Mouse (Mus musculus) neural tube, embryonic 14.5 days (tissue): Measurements from ENCODE around the gene Lmbr1l. TPM values are rescaled to one million over a fixed set of nuclear protein-coding genes. Genes with fewer than 3 reads are reported as not detected.
"Not testable (repeated sequence)": the region's sequence is repeated elsewhere in the genome, so short reads cannot be mapped to it uniquely, and the experiment has no call there.

Experiments
- ATAC-seq: fragments of 200-750 bp; cut with Nextera tagmentation; 2 replicates; pipeline ENCODE4 v1.8.0; 2017; ENCODE audit warnings: low read depth, mild to moderate bottlenecking, moderate TSS enrichment, moderate library complexity
- H3K27ac ChIP-seq: fragments of 300-500 bp; sonication (generic); 2 replicates; pipeline ENCODE4 v1.5.1; 2014; ENCODE audit warnings: low read depth, mild to moderate bottlenecking, control low read depth, low read length, moderate library complexity, mixed read lengths
- H3K27me3 ChIP-seq: fragments of 300-500 bp; sonication (generic); 2 replicates; pipeline ENCODE4 v1.6.1; 2014; ENCODE audit warnings: low read length; ENCODE audit not compliant: control insufficient read depth, insufficient read depth
- H3K36me3 ChIP-seq: fragments of 300-500 bp; sonication (generic); 2 replicates; pipeline ENCODE4 v1.6.1; 2014; ENCODE audit warnings: low read length, mixed read lengths; ENCODE audit not compliant: control insufficient read depth, insufficient read depth
- H3K4me1 ChIP-seq: fragments of 300-500 bp; sonication (generic); 2 replicates; pipeline ENCODE4 v1.6.1; 2014; ENCODE audit warnings: low read length; ENCODE audit not compliant: control insufficient read depth, insufficient read depth
- H3K4me2 ChIP-seq: fragments of 300-500 bp; sonication (generic); 2 replicates; pipeline ENCODE4 v1.6.1; 2014; ENCODE audit warnings: mild to moderate bottlenecking, low read depth, low read length, control low read depth
- H3K4me3 ChIP-seq: fragments of 300-500 bp; sonication (generic); 2 replicates; pipeline ENCODE4 v1.5.1; 2014; ENCODE audit warnings: low read depth, low read length, control low read depth, mixed read lengths
- H3K9ac ChIP-seq: fragments of 300-500 bp; sonication (generic); replicated peaks from 2 replicates; pipeline ENCODE4 v1.6.1; 2014; ENCODE audit warnings: low read depth, mild to moderate bottlenecking, control low read depth, low read length, mixed read lengths
- H3K9me3 ChIP-seq: fragments of 300-500 bp; sonication (generic); 2 replicates; pipeline ENCODE4 v1.6.1; 2016; ENCODE audit warnings: low read length; ENCODE audit not compliant: control insufficient read depth
- WGBS: fragments of 180-500 bp; shearing (Covaris S2); extraction: QIAGEN DNeasy Blood & Tissue Kit; methylation state at CpG from one replicate; pipeline ENCODE4 v1.1.7; 2014; 5-methylcytosine and 5-hydroxymethylcytosine counted together
- polyA plus RNA-seq: library from polyadenylated mRNA; unstranded; fragments of >200 nt; fragmentation: Nextera tagmentation; extraction: Ambion mirVana; gene quantifications from 2 replicates; pipeline ENCODE4 v1.2.1, GENCODE M21; 2014

Gene Lmbr1l
- polyA plus RNA-seq, 1 experiment from 2014 or later = 10.5 TPM

DNA sequence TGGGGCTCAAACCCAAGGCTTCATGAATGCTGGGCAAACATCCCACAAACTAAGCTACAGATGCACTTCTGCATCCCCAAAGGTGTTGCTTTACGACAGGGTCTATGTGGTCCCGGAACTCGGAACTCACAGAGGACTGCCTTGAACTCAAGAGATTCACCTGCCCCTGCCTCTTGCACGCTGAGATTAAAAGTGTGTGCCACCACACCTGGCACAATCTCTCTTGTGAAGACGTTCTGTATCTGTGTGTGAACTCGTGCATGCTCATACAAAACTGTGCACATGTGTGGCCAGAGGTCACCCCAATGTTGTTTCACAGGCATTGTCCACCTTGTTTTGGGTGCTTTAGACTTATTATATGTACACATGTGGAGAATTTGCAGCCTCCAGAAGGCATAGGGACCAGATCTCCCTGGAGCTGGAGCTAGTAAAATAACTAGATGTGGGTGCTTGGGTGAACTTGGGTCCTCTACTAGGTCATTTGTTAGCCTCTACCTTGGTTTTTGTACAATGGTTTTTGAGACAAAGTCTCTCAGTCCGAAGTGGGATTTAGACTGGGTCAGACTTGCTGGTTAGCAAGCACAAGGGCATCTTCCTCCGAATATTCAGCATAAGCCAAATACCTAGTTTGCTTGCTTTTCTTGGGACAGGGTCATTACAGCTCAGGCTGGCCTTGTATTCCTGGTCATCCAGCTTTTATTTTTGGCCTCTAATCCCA lies 12.1 kb upstream of the Lmbr1l start:
- WGBS = 51% methylated on average over 8 of the region's 8 CpGs
- Histone ChIP-seq H3K9me3 (no peaks in the 10 kb centered on the region), H3K9ac (no peak overlapping the region), H3K4me3 (no peak overlapping the region), H3K27me3 (no peaks in the 10 kb centered on the region), H3K4me1 (peaks cover 15% of the 10 kb centered on the region), H3K36me3 (peaks cover 9% of the 10 kb centered on the region; the same call in 1 of the 2 replicates), H3K4me2 (no peak overlapping the region), H3K27ac (no peak overlapping the region)
- ATAC-seq = no peak

DNA sequence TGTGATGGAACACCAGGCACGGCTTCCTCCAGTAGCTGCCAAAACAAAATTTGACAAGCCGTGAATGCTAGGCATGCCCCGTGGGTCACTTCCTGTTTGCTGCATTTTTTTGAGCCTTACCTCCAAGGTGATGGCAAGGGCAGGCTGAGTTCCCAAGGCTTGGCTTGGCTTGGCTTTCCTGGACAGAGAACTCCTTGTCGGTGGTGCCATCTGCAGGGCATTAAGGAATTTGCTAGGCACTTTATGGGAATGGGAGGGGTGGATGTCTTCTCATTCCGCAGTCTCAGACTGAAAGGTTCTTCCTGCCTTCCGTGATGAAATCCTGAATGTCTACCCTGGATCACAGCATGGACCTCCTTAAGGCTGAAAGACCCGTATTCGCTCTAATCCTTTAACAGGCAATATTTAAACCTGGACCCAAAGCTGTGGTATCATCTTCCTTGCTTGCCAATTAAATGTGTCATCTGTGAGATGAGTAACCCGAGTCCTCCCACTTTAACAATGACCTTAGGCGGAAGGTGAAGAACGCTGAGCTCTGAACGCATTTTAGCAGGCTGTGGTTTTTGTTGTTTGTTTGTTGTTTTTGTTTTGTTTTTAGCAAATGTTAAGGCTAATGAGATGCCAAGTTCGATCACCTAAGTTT lies 10.7 kb upstream of the Lmbr1l start:
- H3K4me1 ChIP-seq = peaks cover 9% of the 10 kb centered on the region
- no peaks in the 10 kb centered on the region for H3K27me3 ChIP-seq
- H3K9ac ChIP-seq = no peak overlapping the region
- no peak overlapping the region for H3K27ac ChIP-seq
- H3K4me2 ChIP-seq = no peak overlapping the region
- peaks cover 9% of the 10 kb centered on the region; the same call in 1 of the 2 replicates for H3K36me3 ChIP-seq
- no peak overlapping the region for H3K4me3 ChIP-seq
- no peaks in the 10 kb centered on the region for H3K9me3 ChIP-seq
- no peak; the same call in 1 of the 2 replicates for ATAC-seq
- WGBS = 19% methylated on average over 13 of the region's 13 CpGs

DNA sequence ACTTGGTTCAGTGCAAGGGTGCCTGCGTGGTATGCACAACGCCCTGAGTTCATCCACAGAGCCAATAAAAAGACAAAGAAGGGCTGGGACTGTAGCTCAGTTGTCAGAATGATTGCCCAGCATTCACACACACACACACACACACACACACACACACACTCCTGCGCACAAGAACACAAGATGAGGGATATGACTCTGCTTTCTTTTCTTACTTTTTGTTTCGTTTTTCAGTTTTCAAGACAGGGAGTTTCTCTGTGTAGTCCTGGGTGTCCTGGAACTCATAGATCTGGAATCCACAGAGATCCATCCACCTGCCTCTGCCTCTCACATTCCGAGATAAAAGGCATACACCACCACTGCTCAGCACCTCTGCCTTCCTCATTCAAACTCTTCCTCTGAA lies 9.5 kb upstream of the Lmbr1l start:
- Histone ChIP-seq H3K36me3 (peaks cover 9% of the 10 kb centered on the region; the same call in 1 of the 2 replicates), H3K4me1 (peaks cover 6% of the 10 kb centered on the region; the same call in 1 of the 2 replicates), H3K9me3 (no peaks in the 10 kb centered on the region), H3K27me3 (no peaks in the 10 kb centered on the region), H3K4me2 (no peak overlapping the region), H3K9ac (no peak overlapping the region), H3K4me3 (no peak overlapping the region), H3K27ac (no peak overlapping the region)
- ATAC-seq = no peak
- WGBS = 78% methylated on average over 5 of the region's 5 CpGs

DNA sequence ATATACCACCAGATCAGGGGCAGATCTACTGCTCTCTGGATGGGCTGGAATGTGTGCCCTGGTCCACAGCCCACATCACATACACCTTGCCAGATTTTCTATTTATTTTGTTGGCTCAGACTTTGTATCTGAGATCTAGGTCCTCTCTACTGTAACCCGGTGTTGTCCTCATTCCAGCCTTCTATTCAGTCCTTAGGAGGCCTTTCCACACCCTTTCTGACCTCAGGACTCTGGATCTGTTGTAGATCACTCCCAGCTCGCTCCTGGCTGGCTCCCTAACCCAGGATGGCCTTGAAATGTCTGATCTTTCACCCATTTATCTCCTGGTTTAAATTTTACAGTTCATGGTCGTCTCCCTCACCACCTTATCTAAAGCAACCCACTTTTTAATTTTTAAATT lies 6.7 kb upstream of the Lmbr1l start:
- Histone ChIP-seq H3K9ac (no peak overlapping the region), H3K27me3 (no peaks in the 10 kb centered on the region), H3K36me3 (no peaks in the 10 kb centered on the region), H3K27ac (no peak overlapping the region), H3K4me2 (no peak overlapping the region), H3K9me3 (no peaks in the 10 kb centered on the region), H3K4me3 (no peak overlapping the region), H3K4me1 (no peaks in the 10 kb centered on the region)
- no peak for ATAC-seq
- WGBS = 84% methylated on average over 3 of the region's 3 CpGs

DNA sequence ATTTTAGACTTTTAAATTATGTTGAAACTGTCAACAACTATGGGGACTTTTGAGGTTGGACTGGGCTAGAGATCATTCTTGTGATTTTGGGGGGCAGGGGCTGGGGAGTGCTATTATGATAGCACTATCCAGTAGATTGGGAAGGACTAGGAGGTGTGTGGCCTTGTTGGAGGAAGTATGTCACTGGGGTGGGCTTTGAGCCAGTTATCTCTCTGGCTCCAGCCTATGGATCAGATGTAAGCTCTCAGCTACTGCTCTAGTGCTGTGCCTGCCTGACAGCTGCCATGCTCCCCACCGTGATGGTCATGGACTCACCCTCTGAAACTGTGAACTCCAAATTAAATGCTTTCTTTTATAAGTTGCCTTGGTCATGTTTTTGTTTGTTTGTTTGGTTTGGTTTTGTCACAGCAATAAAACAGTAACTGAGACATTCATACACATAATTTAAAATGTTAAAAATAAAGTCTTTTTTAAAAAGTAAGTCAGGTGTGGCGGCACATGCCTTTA lies 5.1 kb upstream of the Lmbr1l start:
- Histone ChIP-seq H3K36me3 (no peaks in the 10 kb centered on the region), H3K27ac (no peak overlapping the region), H3K9me3 (no peaks in the 10 kb centered on the region), H3K4me1 (no peaks in the 10 kb centered on the region), H3K4me3 (no peak overlapping the region), H3K4me2 (no peak overlapping the region), H3K27me3 (no peaks in the 10 kb centered on the region), H3K9ac (no peak overlapping the region)
- no peak for ATAC-seq
- 88% methylated on average over 2 of the region's 2 CpGs for WGBS

DNA sequence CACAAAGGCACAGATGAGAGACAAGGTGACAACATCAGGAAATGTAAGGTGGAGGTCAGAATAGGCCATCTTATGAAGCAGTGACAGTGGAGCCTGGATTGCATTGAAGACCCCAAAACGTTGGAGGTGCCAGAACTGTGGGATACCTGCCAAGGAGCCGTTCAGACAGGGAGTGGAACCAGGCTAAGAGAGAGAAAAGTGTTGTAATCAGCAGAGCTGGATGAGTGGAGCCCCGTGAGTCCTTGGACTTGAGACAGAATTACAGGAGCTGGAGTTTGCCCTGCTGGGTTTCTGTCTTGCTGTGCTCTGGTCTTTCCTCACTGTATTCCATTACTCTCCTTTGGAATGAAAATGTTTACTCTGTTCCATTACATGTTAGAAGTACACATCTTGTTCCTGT lies 4.5 kb upstream of the Lmbr1l start:
- H3K4me3 ChIP-seq = no peak overlapping the region
- no peak for ATAC-seq
- WGBS = 65% methylated on average over 3 of the region's 3 CpGs
- H3K4me1 ChIP-seq = no peaks in the 10 kb centered on the region
- H3K4me2 ChIP-seq = no peak overlapping the region
- no peaks in the 10 kb centered on the region for H3K36me3 ChIP-seq
- H3K27ac ChIP-seq = no peak overlapping the region
- H3K27me3 ChIP-seq = peaks cover 2% of the 10 kb centered on the region; the same call in 1 of the 2 replicates
- no peak overlapping the region for H3K9ac ChIP-seq
- H3K9me3 ChIP-seq = no peaks in the 10 kb centered on the region

- Histone ChIP-seq H3K27me3 (peaks cover 3% of the 10 kb centered on the region; the same call in 1 of the 2 replicates), H3K9me3 (no peaks in the 10 kb centered on the region), H3K4me2 (no peak overlapping the region), H3K4me3 (no peak overlapping the region), H3K9ac (no peak overlapping the region), H3K27ac (no peak overlapping the region), H3K4me1 (peaks cover 3% of the 10 kb centered on the region; the same call in 1 of the 2 replicates), H3K36me3 (no peaks in the 10 kb centered on the region)
- ATAC-seq = no peak
- WGBS = 86% methylated on average over 5 of the region's 5 CpGs
These were observed 3.5 kb upstream of the Lmbr1l start for GRCm38 (mm10) chr15:98921510-98921909.

GRCm38 (mm10) chr15:98918499-98918895 lies 466 bp upstream of the Lmbr1l start:
- ATAC-seq = not testable (repeated sequence)

GRCm38 (mm10) chr15:98917091-98917490 lies 940 bp downstream of the Lmbr1l start:
- Histone ChIP-seq H3K4me3 (peak overlapping the region; percentile 88), H3K27ac (peak overlapping the region; percentile 97), H3K9ac (peak overlapping the region; percentile 90), H3K4me1 (peaks cover 17% of the 10 kb centered on the region), H3K4me2 (peak overlapping the region; percentile 50), H3K27me3 (peaks cover 3% of the 10 kb centered on the region; the same call in 1 of the 2 replicates), H3K9me3 (no peaks in the 10 kb centered on the region), H3K36me3 (peaks cover 16% of the 10 kb centered on the region)
- ATAC-seq = no peak
- WGBS = 0% methylated on average over 14 of the region's 14 CpGs

More at GRCm38 (mm10) chr15:98918499-98918895, 466 bp upstream of the Lmbr1l start:
- peaks cover 17% of the 10 kb centered on the region for H3K4me1 ChIP-seq
- H3K4me3 ChIP-seq = peak overlapping the region; percentile 88
- H3K27me3 ChIP-seq, H3K36me3 ChIP-seq, H3K9me3 ChIP-seq: not testable (repeated sequence)
- peak overlapping the region; percentile 50 for H3K4me2 ChIP-seq
- peak overlapping the region; percentile 71; the same call in 1 of the 2 replicates for H3K27ac ChIP-seq
- peak overlapping the region; percentile 90; the same call in 1 of the 2 replicates for H3K9ac ChIP-seq
- 25% methylated on average over 8 of the region's 8 CpGs for WGBS
